Mouse (Mus musculus) monocyte, adult 5-6 weeks (primary cell): ENCODE measurements around the gene Eef1akmt3. TPM values are rescaled to one million over a fixed set of nuclear protein-coding genes. Genes with fewer than 3 reads are reported as not detected.
A peak's percentile ranks its signal among the peaks of the same experiment; 100 is the strongest.
"Not testable (repeated sequence)": the region's sequence is repeated elsewhere in the genome, so short reads cannot be mapped to it uniquely, and the experiment has no call there.

Experiments
- ATAC-seq: fragments of 153-309, 156-312 bp; replicated peaks from 2 replicates; pipeline ENCODE4 v1.8.0; 2017; ENCODE audit warnings: mild to moderate bottlenecking; ENCODE audit not compliant: low TSS enrichment, insufficient number of reproducible peaks, severe bottlenecking, poor library complexity, low FRiP score
- total RNA-seq: library from RNA; stranded (forward); fragments of 200-1000, 200-491, 200-594 nt; gene quantifications from 3 replicates; pipeline ENCODE4 v1.2.3, GENCODE M21; 2017

Eef1akmt3 gene
- total RNA-seq, 1 experiment from 2014 or later: not detected

GRCm38 (mm10) chr10:127072969-127073368 is 31.7 kb upstream of the Eef1akmt3 start:
- ATAC-seq: not testable (repeated sequence)

GRCm38 (mm10) chr10:127072270-127072669 is 31.0 kb upstream of the Eef1akmt3 start:
- not testable (repeated sequence) for ATAC-seq

- ATAC-seq: no peak
Observed at GRCm38 (mm10) chr10:127071203-127071602, 29.9 kb upstream of the Eef1akmt3 start.

- ATAC-seq: peak; percentile 81
Observed at GRCm38 (mm10) chr10:127070190-127071121, 29.1 kb upstream of the Eef1akmt3 start, which contains the start of gene Tspan31. Gene Tspan31 (minus strand): TSS chr10:127070264.

GRCm38 (mm10) chr10:127069281-127070189 is 28.2 kb upstream of the Eef1akmt3 start:
- no peak for ATAC-seq

GRCm38 (mm10) chr10:127068360-127069038 is 27.2 kb upstream of the Eef1akmt3 start:
- no peak for ATAC-seq

GRCm38 (mm10) chr10:127066519-127067018 is 25.3 kb upstream of the Eef1akmt3 start:
- no peak for ATAC-seq

GRCm38 (mm10) chr10:127065981-127066380 is 24.7 kb upstream of the Eef1akmt3 start:
- no peak for ATAC-seq

GRCm38 (mm10) chr10:127063913-127064870 is 22.9 kb upstream of the Eef1akmt3 start:
- ATAC-seq: no peak

GRCm38 (mm10) chr10:127063239-127063872 is 22.0 kb upstream of the Eef1akmt3 start, which contains the start of gene Cdk4:
Gene Cdk4 (plus strand): TSS chr10:127063534.
- peak; percentile 78 for ATAC-seq

- ATAC-seq: no peak
Observed at GRCm38 (mm10) chr10:127062503-127062902, 21.2 kb upstream of the Eef1akmt3 start.

- ATAC-seq: not testable (repeated sequence)
Observed at GRCm38 (mm10) chr10:127062101-127062500, 20.8 kb upstream of the Eef1akmt3 start.

GRCm38 (mm10) chr10:127061513-127061912 is 20.2 kb upstream of the Eef1akmt3 start:
- no peak for ATAC-seq

GRCm38 (mm10) chr10:127061085-127061484 is 19.8 kb upstream of the Eef1akmt3 start:
- ATAC-seq: no peak

- ATAC-seq: no peak
Observed at GRCm38 (mm10) chr10:127059968-127060916, 18.9 kb upstream of the Eef1akmt3 start, which contains the start of gene March9. Gene March9 (minus strand): TSS chr10:127060184.
